Mouse (Mus musculus) right cerebral cortex, adult 18-20 months (tissue): Measurements from ENCODE around the gene Pcsk7.

Experiments
- DNase-seq: peaks from one replicate; pipeline ENCODE4 v3.0.0; 2022; ENCODE audit warnings: mixed read lengths

Gene Pcsk7

GRCm38 (mm10) chr9:45906355-45907077, at the start of gene Pcsk7, which contains the start of gene Rnf214:
Pcsk7 (plus strand) TSS chr9:45906497.
Rnf214 (minus strand) TSS chr9:45906911.
- peak; percentile 93 for DNase-seq

GRCm38 (mm10) chr9:45859364-45859763, 46.9 kb upstream of the Pcsk7 start:
- DNase-seq, result no peak

- DNase-seq, result peak; percentile 56
Measured at GRCm38 (mm10) chr9:45861813-45862212, 44.5 kb upstream of the Pcsk7 start.

- no peak for DNase-seq
Measured at GRCm38 (mm10) chr9:45869181-45869580, 37.1 kb upstream of the Pcsk7 start.

- DNase-seq, result no peak
Measured at GRCm38 (mm10) chr9:45870265-45870664, 36.0 kb upstream of the Pcsk7 start.

GRCm38 (mm10) chr9:45877928-45878327, 28.4 kb upstream of the Pcsk7 start:
- no peak for DNase-seq

- no peak for DNase-seq
Measured at GRCm38 (mm10) chr9:45893681-45894080, 12.6 kb upstream of the Pcsk7 start.

GRCm38 (mm10) chr9:45905196-45905595, 1.1 kb upstream of the Pcsk7 start:
- no peak for DNase-seq

- no peak for DNase-seq
Measured at GRCm38 (mm10) chr9:45905811-45906237, 473 bp upstream of the Pcsk7 start.

GRCm38 (mm10) chr9:45907078-45907428, 756 bp downstream of the Pcsk7 start:
- no peak for DNase-seq

- DNase-seq, result no peak
Measured at GRCm38 (mm10) chr9:45910995-45911394, 4.7 kb downstream of the Pcsk7 start.

- no peak for DNase-seq
Measured at GRCm38 (mm10) chr9:45911673-45912072, 5.4 kb downstream of the Pcsk7 start.

- DNase-seq, result peak; percentile 38
Measured at GRCm38 (mm10) chr9:45915659-45916058, 9.4 kb downstream of the Pcsk7 start.

- DNase-seq, result peak; percentile 53
Measured at GRCm38 (mm10) chr9:45917041-45917934, 11.0 kb downstream of the Pcsk7 start.

GRCm38 (mm10) chr9:45919895-45920294, 13.6 kb downstream of the Pcsk7 start:
- no peak for DNase-seq

- no peak for DNase-seq
Measured at GRCm38 (mm10) chr9:45929285-45929684, 23.0 kb downstream of the Pcsk7 start.

GRCm38 (mm10) chr9:45931958-45932357, 25.7 kb downstream of the Pcsk7 start:
- no peak for DNase-seq

GRCm38 (mm10) chr9:45932571-45933415, 26.5 kb downstream of the Pcsk7 start:
- DNase-seq, result peak; percentile 53

- no peak for DNase-seq
Measured at GRCm38 (mm10) chr9:45935628-45936210, 29.4 kb downstream of the Pcsk7 start, which contains the start of gene Tagln. Tagln (minus strand) TSS chr9:45936058.

GRCm38 (mm10) chr9:45936883-45937282, 30.6 kb downstream of the Pcsk7 start:
- peak; percentile 49 for DNase-seq

GRCm38 (mm10) chr9:45938088-45938487, 31.8 kb downstream of the Pcsk7 start:
- no peak for DNase-seq

- DNase-seq, result no peak
Measured at GRCm38 (mm10) chr9:45938952-45939637, 32.8 kb downstream of the Pcsk7 start.
